In the genomic region with DNA sequence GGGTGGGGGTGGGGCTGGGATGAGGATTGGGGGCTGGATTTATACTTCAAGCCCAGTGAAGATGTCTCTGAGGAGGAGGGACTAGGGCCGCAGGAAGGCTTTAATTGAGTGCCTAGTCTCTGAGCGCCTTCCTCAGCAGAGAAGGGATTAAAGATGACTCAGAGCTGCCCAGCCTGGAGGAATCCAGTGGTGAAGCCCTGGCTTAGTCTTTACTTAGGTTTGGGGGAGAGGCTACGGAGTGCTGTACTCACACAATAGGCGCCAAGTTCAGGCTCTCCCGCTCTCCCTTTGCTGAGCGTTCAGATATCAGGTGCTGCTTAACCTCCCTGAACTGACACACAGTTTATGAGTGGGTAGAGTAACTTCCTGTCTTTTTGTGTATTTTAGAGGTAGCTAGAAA, we compare ENCODE assay signal across 8 mouse cellular contexts.
DNase-seq lines count a peak whose midpoint lies in the region; ATAC-seq and TF ChIP-seq lines count a peak whose summit lies in the region.

No protein-coding gene starts in this region.

- H3K9ac ChIP-seq in embryonic facial prominence, embryonic 13.5 days: peak overlapping the region; percentile 77
- peak overlapping the region; percentile 79 for H3K9ac ChIP-seq in limb, embryonic 12.5 days (replicated peaks)
- H3K9ac ChIP-seq in midbrain, embryonic 13.5 days (replicated peaks): peak overlapping the region; percentile 64
- H3K9ac ChIP-seq in stomach, embryonic 15.5 days: no peak overlapping the region

- H3K36me3 ChIP-seq in kidney, adult 2 months (ENCODE audit: control insufficient read depth, insufficient read depth, low read length): no peaks in the 10 kb centered on the region
- no peaks in the 10 kb centered on the region for H3K36me3 ChIP-seq in embryonic facial prominence, embryonic 13.5 days
- no peaks in the 10 kb centered on the region for H3K36me3 ChIP-seq in limb, embryonic 12.5 days
- H3K36me3 ChIP-seq in midbrain, embryonic 13.5 days: no peaks in the 10 kb centered on the region
- no peaks in the 10 kb centered on the region for H3K36me3 ChIP-seq in stomach, embryonic 15.5 days

- H3K9me3 ChIP-seq in embryonic facial prominence, embryonic 13.5 days: no peaks in the 10 kb centered on the region
- H3K9me3 ChIP-seq in limb, embryonic 12.5 days: no peaks in the 10 kb centered on the region
- H3K9me3 ChIP-seq in midbrain, embryonic 13.5 days: no peaks in the 10 kb centered on the region
- no peaks in the 10 kb centered on the region for H3K9me3 ChIP-seq in stomach, embryonic 15.5 days

- H3K27me3 ChIP-seq in kidney, adult 2 months (replicated peaks; ENCODE audit: control insufficient read depth, insufficient read depth, low read length): no peaks in the 10 kb centered on the region
- no peaks in the 10 kb centered on the region for H3K27me3 ChIP-seq in embryonic facial prominence, embryonic 13.5 days
- no peaks in the 10 kb centered on the region for H3K27me3 ChIP-seq in limb, embryonic 12.5 days
- no peaks in the 10 kb centered on the region for H3K27me3 ChIP-seq in midbrain, embryonic 13.5 days
- no peaks in the 10 kb centered on the region for H3K27me3 ChIP-seq in stomach, embryonic 15.5 days (replicated peaks)

- no peak for TF ChIP-seq CTCF in kidney, adult 2 months (conservative IDR thresholded peaks at IDR 0.05; ENCODE audit: insufficient read depth, insufficient read length, low read depth, low read length)

- ATAC-seq in embryonic facial prominence, embryonic 13.5 days (ENCODE audit: insufficient number of reproducible peaks, insufficient read depth, low FRiP score, low TSS enrichment, low read depth): peak; percentile 57
- peak; percentile 75 for ATAC-seq in limb, embryonic 12.5 days (ENCODE audit: insufficient number of reproducible peaks, insufficient read depth, low FRiP score, low TSS enrichment, low read depth)
- ATAC-seq in midbrain, embryonic 13.5 days: peak; percentile 78
- ATAC-seq in stomach, embryonic 15.5 days (ENCODE audit: insufficient read depth, low FRiP score, low read depth): peak; percentile 63

- 4% methylated on average over 6 of the region's 6 CpGs for WGBS in kidney, adult 2 months
- WGBS in embryonic facial prominence, embryonic 13.5 days: under 1% methylated on average over 6 of the region's 6 CpGs
- 3% methylated on average over 6 of the region's 6 CpGs for WGBS in limb, embryonic 12.5 days
- 2% methylated on average over 6 of the region's 6 CpGs for WGBS in midbrain, embryonic 13.5 days
- under 1% methylated on average over 6 of the region's 6 CpGs for WGBS in stomach, embryonic 15.5 days

- H3K4me1 ChIP-seq in kidney, adult 2 months (ENCODE audit: control insufficient read depth, insufficient read depth, low read length): peaks cover 6% of the 10 kb centered on the region; the same call in 1 of the 2 replicates
- peaks cover 30% of the 10 kb centered on the region for H3K4me1 ChIP-seq in embryonic facial prominence, embryonic 13.5 days
- H3K4me1 ChIP-seq in limb, embryonic 12.5 days (replicated peaks): peaks cover 25% of the 10 kb centered on the region
- peaks cover 32% of the 10 kb centered on the region for H3K4me1 ChIP-seq in midbrain, embryonic 13.5 days (replicated peaks)
- peaks cover 14% of the 10 kb centered on the region for H3K4me1 ChIP-seq in stomach, embryonic 15.5 days

- H3K27ac ChIP-seq in kidney, adult 2 months (ENCODE audit: insufficient read depth, low read depth, low read length): peak overlapping the region; percentile 1; the same call in 1 of the 2 replicates
- H3K27ac ChIP-seq in embryonic facial prominence, embryonic 13.5 days: peak overlapping the region; percentile 93
- peak overlapping the region; percentile 76 for H3K27ac ChIP-seq in limb, embryonic 12.5 days
- H3K27ac ChIP-seq in midbrain, embryonic 13.5 days: peak overlapping the region; percentile 87
- peak overlapping the region; percentile 89 for H3K27ac ChIP-seq in stomach, embryonic 15.5 days

- intact Hi-C loops in heart, postnatal 36 days (cut with DNase I): loop anchor here (2.0 to 5.0 kb wide), 3 partner anchors 55 to 91 kb away; no protein-coding TSS in a partner anchor

- TF ChIP-seq POLR2A in kidney, adult 2 months (IDR thresholded peaks at IDR 0.05; ENCODE audit: low read depth, low read length): no peak

- H3K4me2 ChIP-seq in embryonic facial prominence, embryonic 13.5 days: peak overlapping the region; percentile 67
- peak overlapping the region; percentile 65 for H3K4me2 ChIP-seq in limb, embryonic 12.5 days
- peak overlapping the region; percentile 61 for H3K4me2 ChIP-seq in midbrain, embryonic 13.5 days (replicated peaks)
- H3K4me2 ChIP-seq in stomach, embryonic 15.5 days: peak overlapping the region; percentile 61

- H3K4me3 ChIP-seq in kidney, adult 2 months (ENCODE audit: insufficient read depth, low read depth, low read length): peak overlapping the region; percentile 3
- H3K4me3 ChIP-seq in embryonic facial prominence, embryonic 13.5 days: peak overlapping the region; percentile 56
- H3K4me3 ChIP-seq in limb, embryonic 12.5 days (replicated peaks): peak overlapping the region; percentile 56
- peak overlapping the region; percentile 55 for H3K4me3 ChIP-seq in midbrain, embryonic 13.5 days (replicated peaks)
- peak overlapping the region; percentile 54 for H3K4me3 ChIP-seq in stomach, embryonic 15.5 days (replicated peaks)

- peak; percentile 27 for DNase-seq in kidney, adult 2 months
- no peak for DNase-seq in kidney, adult 18-20 months
- DNase-seq in adrenal gland, postnatal 25 days: peak; percentile 25
- DNase-seq in heart, postnatal 36 days: peak; percentile 28 to 36

Comparison
In these comparisons a context has a peak if more than half of its experiments do, and no peak if none do; other contexts are left out.
1. H3K27ac ChIP-seq: peak in every context shown above with its lines; median percentile 93 in embryonic facial prominence, embryonic 13.5 days; 89 in stomach, embryonic 15.5 days; 87 in midbrain, embryonic 13.5 days; 76 in limb, embryonic 12.5 days; 1 in kidney, adult 2 months.
2. H3K4me3 ChIP-seq: peak in every context shown above with its lines; median percentile 56 in embryonic facial prominence, embryonic 13.5 days; 56 in limb, embryonic 12.5 days; 55 in midbrain, embryonic 13.5 days; 54 in stomach, embryonic 15.5 days; 3 in kidney, adult 2 months.